Mouse (Mus musculus) heart, postnatal 0 days (tissue): Measurements from ENCODE around the gene Eif3l. TPM values are rescaled to one million over a fixed set of nuclear protein-coding genes. Genes with fewer than 3 reads are reported as not detected.

Source experiments
- ATAC-seq: fragments of 200-750 bp; cut with Nextera tagmentation; 2 replicates; pipeline ENCODE4 v1.8.0; 2017; ENCODE audit warnings: low read depth, moderate number of reproducible peaks, moderate library complexity; ENCODE audit not compliant: insufficient read depth
- DNase-seq: peaks from one replicate; pipeline ENCODE4 v3.0.0-alpha.2; 2016; ENCODE audit warnings: low spot score
- H3K27ac ChIP-seq: fragments of 300-500 bp; sonication (generic); 2 replicates; pipeline ENCODE4 v1.5.1; 2014; ENCODE audit warnings: low read depth, mild to moderate bottlenecking
- H3K27me3 ChIP-seq: fragments of 300-500 bp; sonication (generic); 2 replicates; pipeline ENCODE4 v1.6.1; 2014; ENCODE audit warnings: low read length, mixed read lengths; ENCODE audit not compliant: control insufficient read depth, insufficient read depth
- H3K36me3 ChIP-seq: fragments of 300-500 bp; sonication (generic); replicated peaks from 2 replicates; pipeline ENCODE4 v1.6.1; 2014; ENCODE audit warnings: low read length, mixed read lengths; ENCODE audit not compliant: control insufficient read depth, insufficient read depth
- H3K4me1 ChIP-seq: fragments of 300-500 bp; sonication (generic); 2 replicates; pipeline ENCODE4 v1.6.1; 2014; ENCODE audit warnings: antibody characterized with exemption; ENCODE audit not compliant: control insufficient read depth, insufficient read depth
- H3K4me2 ChIP-seq: fragments of 300-500 bp; sonication (generic); 2 replicates; pipeline ENCODE4 v1.6.1; 2014; ENCODE audit warnings: low read depth, mild to moderate bottlenecking, low read length, moderate library complexity
- H3K4me3 ChIP-seq: fragments of 300-500 bp; sonication (generic); 2 replicates; pipeline ENCODE4 v1.5.1; 2014; ENCODE audit warnings: low read depth, low read length
- H3K9ac ChIP-seq: fragments of 300-500 bp; sonication (generic); replicated peaks from 2 replicates; pipeline ENCODE4 v1.6.1; 2014; ENCODE audit warnings: low read depth, low read length, mixed read lengths
- H3K9me3 ChIP-seq: fragments of 300-500 bp; sonication (generic); replicated peaks from 2 replicates; pipeline ENCODE4 v1.6.1; 2016; ENCODE audit warnings: low read length; ENCODE audit not compliant: control insufficient read depth
- CTCF ChIP-seq: IDR thresholded peaks from 2 replicates; pipeline ENCODE4 v1.5.1; 2016; ENCODE audit warnings: antibody characterized with exemption, control low read depth, low read depth
- EP300 ChIP-seq: IDR thresholded peaks from 2 replicates; pipeline ENCODE4 v1.6.1; 2016; ENCODE audit warnings: antibody characterized with exemption, low read depth
- WGBS: fragments of 180-500 bp; shearing (Covaris S2); extraction: QIAGEN DNeasy Blood & Tissue Kit; methylation state at CpG from one replicate; pipeline ENCODE4 v1.1.7; 2014; 5-methylcytosine and 5-hydroxymethylcytosine counted together
- polyA plus RNA-seq: library from polyadenylated mRNA; unstranded; fragments of >200 nt; fragmentation: Nextera tagmentation; extraction: Ambion mirVana; gene quantifications from 2 replicates; pipeline ENCODE4 v1.2.1, GENCODE M21; 2015
- total RNA-seq: library from RNA; depleted of rRNA; stranded (reverse); fragments of >200 nt; gene quantifications from 2 replicates; pipeline ENCODE4 v1.2.3, GENCODE M21; 2014; ENCODE audit warnings: low replicate concordance

Gene Eif3l
- total and polyA plus RNA-seq, 2 experiments from 2014 or later = 123 to 183 TPM

DNA sequence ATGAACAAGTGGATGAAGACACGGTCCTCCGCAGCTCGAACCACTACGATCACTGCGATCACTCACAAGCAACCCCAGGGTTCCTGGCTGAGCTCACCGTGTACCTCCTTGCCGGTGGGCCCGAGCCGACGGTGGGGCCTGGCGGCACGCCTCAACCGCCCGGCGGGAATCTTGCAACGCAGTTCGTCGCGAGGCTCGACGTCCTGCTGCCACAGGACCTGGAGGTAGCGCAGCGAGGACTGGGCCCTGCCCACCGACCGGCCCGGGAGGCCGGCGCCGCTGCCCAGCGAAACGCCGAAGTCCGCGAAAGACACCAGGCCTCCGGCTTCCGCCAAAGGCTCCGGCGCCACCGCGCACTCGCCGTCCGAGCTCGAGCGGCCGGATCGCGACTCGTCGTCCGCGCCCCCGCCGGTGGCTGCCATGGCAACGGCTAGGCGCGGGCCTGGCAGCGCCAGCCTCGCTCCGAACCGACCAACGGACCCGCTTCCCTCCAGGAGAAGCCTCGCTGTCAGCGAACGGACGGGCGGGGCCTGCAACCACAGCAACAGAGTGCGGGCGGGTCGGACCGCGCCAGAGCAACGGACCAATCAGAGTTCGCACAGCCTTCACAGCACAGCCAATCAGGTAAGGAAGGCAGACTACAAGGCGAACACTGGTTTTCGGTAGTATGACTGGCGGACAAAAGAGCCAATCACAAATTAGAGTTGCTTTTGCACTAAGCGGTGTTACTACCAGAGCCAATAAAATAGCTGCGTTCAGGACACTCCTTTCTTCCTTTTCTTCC is 12.4 kb upstream of the Eif3l start, which contains the start of gene Ankrd54:
Ankrd54 (minus strand) TSS at position 518 of the 784 bp plus-strand sequence.
- Histone ChIP-seq H3K27me3 (no peaks in the 10 kb centered on the region), H3K27ac (peak within 1 kb of the TSS; percentile 74), H3K9ac (peak within 1 kb of the TSS; percentile 80), H3K4me2 (peak within 1 kb of the TSS; percentile 91), H3K36me3 (peaks cover 34% of the 10 kb centered on the region), H3K9me3 (no peaks in the 10 kb centered on the region), H3K4me1 (peaks cover 13% of the 10 kb centered on the region; the same call in 1 of the 2 replicates), H3K4me3 (peak within 1 kb of the TSS; percentile 70)
- ATAC-seq (peak; percentile 99), DNase-seq (peak; percentile 100)
- TF ChIP-seq CTCF (no peak), EP300 (no peak; the same call in 1 of the 2 replicates)
- WGBS = under 1% methylated on average over 76 of the region's 80 CpGs

- H3K36me3 ChIP-seq = peaks cover 27% of the 10 kb centered on the region
- peak overlapping the region; percentile 21; the same call in 1 of the 2 replicates for H3K9ac ChIP-seq
- no peak for DNase-seq
- peak overlapping the region; percentile 61 for H3K4me2 ChIP-seq
- H3K4me3 ChIP-seq = peak overlapping the region; percentile 32
- no peaks in the 10 kb centered on the region for H3K27me3 ChIP-seq
- no peak for TF ChIP-seq EP300
- TF ChIP-seq CTCF = no peak
- H3K9me3 ChIP-seq = no peaks in the 10 kb centered on the region
- 8% methylated on average over 14 of the region's 14 CpGs for WGBS
- no peak overlapping the region for H3K27ac ChIP-seq
- ATAC-seq = no peak
- peaks cover 13% of the 10 kb centered on the region; the same call in 1 of the 2 replicates for H3K4me1 ChIP-seq
Measured at GRCm38 (mm10) chr15:79063160-79063740, 11.7 kb upstream of the Eif3l start.

- H3K36me3 ChIP-seq = 0 out of 2 replicates have a peak, but pooled peaks cover 8% of the 10 kb centered on the region
- no peak overlapping the region for H3K4me2 ChIP-seq
- H3K27me3 ChIP-seq = no peaks in the 10 kb centered on the region
- H3K9ac ChIP-seq = no peak overlapping the region
- H3K4me1 ChIP-seq = peaks cover 13% of the 10 kb centered on the region; the same call in 1 of the 2 replicates
- TF ChIP-seq CTCF = no peak
- TF ChIP-seq EP300 = no peak
- H3K4me3 ChIP-seq = no peak overlapping the region
- no peak overlapping the region for H3K27ac ChIP-seq
- H3K9me3 ChIP-seq = no peaks in the 10 kb centered on the region
- ATAC-seq (no peak), DNase-seq (no peak)
- 48% methylated on average over 8 of the region's 8 CpGs for WGBS
Measured at GRCm38 (mm10) chr15:79065086-79065770, 9.8 kb upstream of the Eif3l start.

- Histone ChIP-seq H3K9ac (no peak overlapping the region), H3K27me3 (no peaks in the 10 kb centered on the region), H3K4me1 (peaks cover 13% of the 10 kb centered on the region; the same call in 1 of the 2 replicates), H3K36me3 (no peaks in the 10 kb centered on the region), H3K4me3 (no peak overlapping the region), H3K9me3 (no peaks in the 10 kb centered on the region), H3K4me2 (no peak overlapping the region), H3K27ac (no peak overlapping the region)
- DNase-seq (no peak), ATAC-seq (no peak)
- TF ChIP-seq EP300 = no peak
- TF ChIP-seq CTCF = no peak
- 56% methylated on average over 2 of the region's 2 CpGs for WGBS
Measured at GRCm38 (mm10) chr15:79066276-79066675, 8.7 kb upstream of the Eif3l start.

DNA sequence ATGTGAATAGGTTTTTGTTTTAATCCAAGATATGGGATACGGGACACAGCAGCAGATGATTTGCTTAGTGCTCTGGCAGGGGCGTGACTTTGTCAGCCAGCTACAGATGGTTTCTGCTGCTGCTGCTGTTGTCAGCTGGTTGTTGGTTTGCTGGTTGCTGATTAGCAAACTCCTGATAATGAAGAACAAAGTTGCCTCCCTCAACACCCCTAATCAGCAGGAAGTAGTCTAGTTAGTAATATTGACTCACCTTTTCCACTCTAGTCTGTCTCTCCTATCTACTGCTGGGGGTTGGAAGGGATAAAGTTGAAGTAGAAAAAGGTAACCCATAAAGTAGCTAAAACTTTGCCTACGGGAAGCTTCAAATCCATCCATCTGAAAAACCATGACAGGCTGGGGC is 7.3 kb upstream of the Eif3l start:
- DNase-seq = no peak
- TF ChIP-seq CTCF (no peak), EP300 (no peak)
- 35% methylated on average over 3 of the region's 3 CpGs for WGBS
- no peak for ATAC-seq
- no peak overlapping the region for H3K4me3 ChIP-seq
- no peaks in the 10 kb centered on the region for H3K27me3 ChIP-seq
- no peaks in the 10 kb centered on the region for H3K9me3 ChIP-seq
- H3K36me3 ChIP-seq = no peaks in the 10 kb centered on the region
- H3K4me2 ChIP-seq = no peak overlapping the region
- H3K4me1 ChIP-seq = 0 out of 2 replicates have a peak, but pooled peaks cover 5% of the 10 kb centered on the region
- H3K27ac ChIP-seq = no peak overlapping the region
- no peak overlapping the region for H3K9ac ChIP-seq
